Mouse (Mus musculus) liver, embryonic 14.5 days (tissue): Measurements from ENCODE around the gene Zfpm1.
A peak's percentile ranks its signal among the peaks of the same experiment; 100 is the strongest.

Experiments
- CTCF ChIP-seq: IDR thresholded peaks from 2 replicates; pipeline ENCODE4 v1.5.1; 2016; ENCODE audit warnings: antibody characterized with exemption, low read depth, control low read depth
- EP300 ChIP-seq: IDR thresholded peaks from 2 replicates; pipeline ENCODE4 v1.6.1; 2016; ENCODE audit warnings: antibody characterized with exemption, low read depth

GRCm38 (mm10) chr8:122283356-122284202 is 1.6 kb downstream of the Zfpm1 start:
- TF ChIP-seq CTCF, result peak; percentile 31; the same call in 1 of the 2 replicates
- TF ChIP-seq EP300, result no peak
